Mouse (Mus musculus) lung, embryonic 15.5 days (tissue): ENCODE data around the gene Eps8l3. TPM values are rescaled to one million over a fixed set of nuclear protein-coding genes. Genes with fewer than 3 reads are reported as not detected.
"Not testable (repeated sequence)": the region's sequence is repeated elsewhere in the genome, so short reads cannot be mapped to it uniquely, and the experiment has no call there.

Experiments used
- ATAC-seq: fragments of 200-750 bp; cut with Nextera tagmentation; 2 replicates; pipeline ENCODE4 v1.8.0; 2017; ENCODE audit warnings: moderate number of reproducible peaks, borderline replicate concordance; ENCODE audit not compliant: low FRiP score, low TSS enrichment; ENCODE audit errors: extremely low read depth
- H3K27ac ChIP-seq: fragments of 300-500 bp; sonication (generic); 2 replicates; pipeline ENCODE4 v1.5.1; 2015; ENCODE audit warnings: moderate library complexity, mild to moderate bottlenecking, inconsistent platforms
- H3K27me3 ChIP-seq: fragments of 300-500 bp; sonication (generic); 2 replicates; pipeline ENCODE4 v1.6.1; 2015; ENCODE audit warnings: inconsistent platforms
- H3K36me3 ChIP-seq: fragments of 300-500 bp; sonication (generic); 2 replicates; pipeline ENCODE4 v1.6.1; 2015; ENCODE audit warnings: inconsistent platforms
- H3K4me1 ChIP-seq: fragments of 300-500 bp; sonication (generic); 2 replicates; pipeline ENCODE4 v1.6.1; 2015; ENCODE audit warnings: inconsistent platforms
- H3K4me2 ChIP-seq: fragments of 300-500 bp; sonication (generic); 2 replicates; pipeline ENCODE4 v1.6.1; 2015; ENCODE audit warnings: inconsistent platforms, mild to moderate bottlenecking, moderate library complexity
- H3K4me3 ChIP-seq: fragments of 300-500 bp; sonication (generic); 2 replicates; pipeline ENCODE4 v1.5.1; 2015; ENCODE audit warnings: mild to moderate bottlenecking, inconsistent platforms
- H3K9ac ChIP-seq: fragments of 300-500 bp; sonication (generic); 2 replicates; pipeline ENCODE4 v1.6.1; 2015; ENCODE audit warnings: inconsistent platforms
- H3K9me3 ChIP-seq: fragments of 300-500 bp; sonication (generic); 2 replicates; pipeline ENCODE4 v1.6.1; 2016; ENCODE audit warnings: inconsistent platforms
- WGBS: fragments of 180-500 bp; shearing (Covaris S2); methylation state at CpG from one replicate; pipeline ENCODE4 v1.1.7; 2015; 5-methylcytosine and 5-hydroxymethylcytosine counted together
- polyA plus RNA-seq: library from polyadenylated mRNA; unstranded; fragments of >200 nt; fragmentation: Nextera tagmentation; extraction: Ambion mirVana; gene quantifications from 2 replicates; pipeline ENCODE4 v1.2.1, GENCODE M21; 2015

The Eps8l3 gene
- polyA plus RNA-seq, 1 experiment from 2014 or later = not detected

GRCm38 (mm10) chr3:107869925-107870324, 7.1 kb upstream of the Eps8l3 start:
- H3K27ac ChIP-seq = no peak overlapping the region
- H3K9ac ChIP-seq = no peak overlapping the region
- H3K4me2 ChIP-seq = no peak overlapping the region
- H3K36me3 ChIP-seq = no peaks in the 10 kb centered on the region
- no peaks in the 10 kb centered on the region; the same call in 1 of the 2 replicates for H3K27me3 ChIP-seq
- no peak for ATAC-seq
- H3K9me3 ChIP-seq = no peaks in the 10 kb centered on the region
- H3K4me1 ChIP-seq = peaks cover 11% of the 10 kb centered on the region; the same call in 1 of the 2 replicates
- no peak overlapping the region for H3K4me3 ChIP-seq
- WGBS = 61% methylated on average over 4 of the region's 4 CpGs

GRCm38 (mm10) chr3:107873335-107874251, 3.4 kb upstream of the Eps8l3 start:
- ATAC-seq = no peak
- 57% methylated on average over 24 of the region's 24 CpGs for WGBS
- Histone ChIP-seq H3K36me3 (no peaks in the 10 kb centered on the region), H3K9me3 (no peaks in the 10 kb centered on the region), H3K4me2 (no peak overlapping the region; the same call in 1 of the 2 replicates), H3K4me3 (no peak overlapping the region), H3K27ac (no peak overlapping the region), H3K27me3 (no peaks in the 10 kb centered on the region), H3K4me1 (peaks cover 11% of the 10 kb centered on the region; the same call in 1 of the 2 replicates), H3K9ac (no peak overlapping the region)

GRCm38 (mm10) chr3:107875231-107875630, 1.8 kb upstream of the Eps8l3 start:
- no peak for ATAC-seq
- 46% methylated on average over 6 of the region's 6 CpGs for WGBS
- peaks cover 11% of the 10 kb centered on the region; the same call in 1 of the 2 replicates for H3K4me1 ChIP-seq

GRCm38 (mm10) chr3:107877747-107878736, 1.0 kb downstream of the Eps8l3 start:
- Histone ChIP-seq H3K27me3 (no peaks in the 10 kb centered on the region), H3K27ac (no peak overlapping the region), H3K9me3 (no peaks in the 10 kb centered on the region), H3K9ac (no peak overlapping the region), H3K4me1 (peaks cover 11% of the 10 kb centered on the region; the same call in 1 of the 2 replicates), H3K4me2 (no peak overlapping the region), H3K36me3 (no peaks in the 10 kb centered on the region), H3K4me3 (no peak overlapping the region)
- no peak for ATAC-seq
- 67% methylated on average over 12 of the region's 12 CpGs for WGBS

More at GRCm38 (mm10) chr3:107875231-107875630, 1.8 kb upstream of the Eps8l3 start:
- Histone ChIP-seq H3K9me3 (no peaks in the 10 kb centered on the region), H3K27me3 (no peaks in the 10 kb centered on the region), H3K4me3 (no peak overlapping the region), H3K4me2 (no peak overlapping the region), H3K36me3 (no peaks in the 10 kb centered on the region), H3K27ac (no peak overlapping the region), H3K9ac (no peak overlapping the region)

GRCm38 (mm10) chr3:107887674-107888495, 10.9 kb downstream of the Eps8l3 start:
- ATAC-seq = no peak
- 80% methylated on average over 9 of the region's 9 CpGs for WGBS

GRCm38 (mm10) chr3:107889236-107889635, 12.2 kb downstream of the Eps8l3 start:
- H3K4me2 ChIP-seq, ATAC-seq, H3K4me1 ChIP-seq, H3K9ac ChIP-seq, H3K27me3 ChIP-seq, H3K9me3 ChIP-seq, H3K4me3 ChIP-seq, H3K27ac ChIP-seq, H3K36me3 ChIP-seq: not testable (repeated sequence)
- 88% methylated on average over 2 of the region's 2 CpGs for WGBS

More at GRCm38 (mm10) chr3:107887674-107888495, 10.9 kb downstream of the Eps8l3 start:
- H3K36me3 ChIP-seq = no peaks in the 10 kb centered on the region
- no peak overlapping the region for H3K4me2 ChIP-seq
- no peaks in the 10 kb centered on the region for H3K27me3 ChIP-seq
- H3K9me3 ChIP-seq = no peaks in the 10 kb centered on the region
- no peaks in the 10 kb centered on the region for H3K4me1 ChIP-seq
- no peak overlapping the region for H3K27ac ChIP-seq
- H3K4me3 ChIP-seq = no peak overlapping the region
- H3K9ac ChIP-seq = no peak overlapping the region

- H3K4me2 ChIP-seq = peak overlapping the region; percentile 88
- 6% methylated on average over 6 of the region's 6 CpGs for WGBS
- no peak overlapping the region for H3K27ac ChIP-seq
- peak overlapping the region; percentile 66 for H3K4me3 ChIP-seq
- H3K9me3 ChIP-seq = no peaks in the 10 kb centered on the region
- no peaks in the 10 kb centered on the region for H3K27me3 ChIP-seq
- peak; percentile 12; the same call in 1 of the 2 replicates for ATAC-seq
- H3K4me1 ChIP-seq = peaks cover 10% of the 10 kb centered on the region; the same call in 1 of the 2 replicates
- H3K36me3 ChIP-seq = no peaks in the 10 kb centered on the region
- peak overlapping the region; percentile 71; the same call in 1 of the 2 replicates for H3K9ac ChIP-seq
Observed at GRCm38 (mm10) chr3:107895194-107895719, 18.2 kb downstream of the Eps8l3 start.

- Histone ChIP-seq H3K9ac (peak within 1 kb of the TSS; percentile 71), H3K4me3 (peak within 1 kb of the TSS; percentile 66), H3K36me3 (no peaks in the 10 kb centered on the region), H3K4me2 (peak within 1 kb of the TSS; percentile 88), H3K9me3 (no peaks in the 10 kb centered on the region), H3K27ac (peak within 1 kb of the TSS; percentile 64), H3K4me1 (peaks cover 10% of the 10 kb centered on the region; the same call in 1 of the 2 replicates), H3K27me3 (no peaks in the 10 kb centered on the region)
- WGBS = 7% methylated on average over 40 of the region's 40 CpGs
- ATAC-seq = peak; percentile 95
Observed at GRCm38 (mm10) chr3:107895720-107896569, 18.9 kb downstream of the Eps8l3 start, which contains the start of gene Gstm5. TSS of gene Gstm5 (plus strand) at chr3:107895821.

GRCm38 (mm10) chr3:107898691-107899090, 21.7 kb downstream of the Eps8l3 start:
- Histone ChIP-seq H3K4me3 (no peak overlapping the region), H3K4me2 (no peak overlapping the region), H3K27ac (no peak overlapping the region), H3K4me1 (peaks cover 10% of the 10 kb centered on the region; the same call in 1 of the 2 replicates), H3K27me3 (no peaks in the 10 kb centered on the region; the same call in 1 of the 2 replicates), H3K9ac (no peak overlapping the region), H3K36me3 (no peaks in the 10 kb centered on the region), H3K9me3 (no peaks in the 10 kb centered on the region)
- 90% methylated on average over 13 of the region's 13 CpGs for WGBS
- ATAC-seq = no peak
